29 mouse cellular contexts compared by ENCODE assay signal in the genomic region with DNA sequence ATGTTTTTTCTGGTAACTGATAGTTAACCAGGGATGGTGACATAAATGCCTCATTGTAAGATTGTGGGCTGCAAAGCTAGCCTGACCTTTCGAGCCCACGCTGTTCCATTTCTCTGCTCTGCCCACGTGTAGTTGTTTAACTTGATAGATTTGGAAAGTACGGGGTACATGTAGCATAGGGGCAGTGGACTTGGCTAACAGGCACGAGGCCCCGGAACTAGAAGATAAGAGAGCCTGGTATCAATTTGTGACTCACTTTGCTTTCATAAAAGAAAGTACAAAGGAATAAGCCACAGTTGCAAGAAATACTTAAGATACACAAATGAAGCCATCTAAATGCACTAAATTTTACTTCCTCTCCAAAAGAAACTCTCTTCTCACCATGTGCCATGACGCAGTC.
"Had no signal": no experiment of that assay in that cellular context is flagged by ENCODE, and none has a peak within 500 bp of the region (broad histone marks: within the 10 kb centered on the region; RNA-seq: fewer than 3 reads in every experiment).

No protein-coding gene starts in this region.

- H3K4me3 ChIP-seq: left cerebral cortex, adult 2 months; limb, embryonic 10.5 days; limb, embryonic 12.5 days; limb, embryonic 13.5 days; limb, embryonic 15.5 days; liver, embryonic 12.5 days; liver, embryonic 13.5 days; liver, embryonic 15.5 days; lung, embryonic 15.5 days; megakaryocyte, embryonic 14.5 days; midbrain, embryonic 10.5 days; midbrain, embryonic 12.5 days; midbrain, embryonic 15.5 days; myocyte had no signal

- H3K27me3 ChIP-seq: limb, embryonic 12.5 days; limb, embryonic 13.5 days; limb, embryonic 15.5 days; liver, embryonic 12.5 days; liver, embryonic 13.5 days; liver, embryonic 15.5 days; lung, embryonic 15.5 days; midbrain, embryonic 12.5 days; midbrain, embryonic 15.5 days had no signal

- DNase-seq: left cerebral cortex, postnatal 4 days; liver; liver, embryonic 13.5 days; liver, postnatal 0 days; lung, adult 18-20 months; lung, adult 2 months; lung, embryonic 14.5 days; lung, postnatal 10 days; lung, postnatal 14 days; lung, postnatal 36 days; lung, postnatal 4 days; midbrain, embryonic 14.5 days had no signal

- H3K36me3 ChIP-seq: limb, embryonic 10.5 days; limb, embryonic 12.5 days; limb, embryonic 13.5 days; limb, embryonic 15.5 days; liver, embryonic 12.5 days; liver, embryonic 13.5 days; liver, embryonic 15.5 days; lung, embryonic 15.5 days; midbrain, embryonic 10.5 days; midbrain, embryonic 12.5 days; midbrain, embryonic 15.5 days had no signal

- H3K27ac ChIP-seq: left cerebral cortex, adult 2 months; limb, embryonic 10.5 days; limb, embryonic 12.5 days; limb, embryonic 13.5 days; limb, embryonic 15.5 days; liver, embryonic 12.5 days; liver, embryonic 13.5 days; liver, embryonic 14.5 days; liver, embryonic 15.5 days; lung, embryonic 15.5 days; macrophage; midbrain, embryonic 10.5 days; midbrain, embryonic 12.5 days; midbrain, embryonic 15.5 days had no signal

- ATAC-seq: liver, embryonic 12.5 days; liver, postnatal 0 days; lung, postnatal 0 days; midbrain, embryonic 15.5 days had no signal

- H3K4me2 ChIP-seq: limb, embryonic 12.5 days; limb, embryonic 13.5 days; limb, embryonic 15.5 days; liver, embryonic 11.5 days; liver, embryonic 12.5 days; liver, embryonic 13.5 days; liver, embryonic 15.5 days; lung, embryonic 14.5 days; lung, embryonic 15.5 days; midbrain, embryonic 12.5 days; midbrain, embryonic 15.5 days had no signal

- H3K4me1 ChIP-seq: limb, embryonic 10.5 days; limb, embryonic 12.5 days; limb, embryonic 13.5 days; limb, embryonic 15.5 days; liver, embryonic 12.5 days; liver, embryonic 13.5 days; liver, embryonic 15.5 days; lung, embryonic 15.5 days; megakaryocyte, embryonic 14.5 days; midbrain, embryonic 12.5 days; midbrain, embryonic 15.5 days had no signal

- H3K9ac ChIP-seq: limb, embryonic 12.5 days; limb, embryonic 13.5 days; limb, embryonic 15.5 days; liver, embryonic 12.5 days; liver, embryonic 13.5 days; liver, embryonic 14.5 days; liver, embryonic 15.5 days; liver, postnatal 0 days; lung, embryonic 14.5 days; lung, embryonic 15.5 days; midbrain, embryonic 12.5 days; midbrain, embryonic 15.5 days had no signal

- H3K9me3 ChIP-seq: limb, embryonic 10.5 days; limb, embryonic 12.5 days; limb, embryonic 13.5 days; limb, embryonic 15.5 days; liver, embryonic 12.5 days; liver, embryonic 13.5 days; liver, embryonic 15.5 days; lung, embryonic 15.5 days; megakaryocyte, embryonic 14.5 days; midbrain, embryonic 10.5 days; midbrain, embryonic 12.5 days; midbrain, embryonic 15.5 days had no signal
